Comparison of ENCODE assay signal across 32 mouse cellular contexts in the genomic region with DNA sequence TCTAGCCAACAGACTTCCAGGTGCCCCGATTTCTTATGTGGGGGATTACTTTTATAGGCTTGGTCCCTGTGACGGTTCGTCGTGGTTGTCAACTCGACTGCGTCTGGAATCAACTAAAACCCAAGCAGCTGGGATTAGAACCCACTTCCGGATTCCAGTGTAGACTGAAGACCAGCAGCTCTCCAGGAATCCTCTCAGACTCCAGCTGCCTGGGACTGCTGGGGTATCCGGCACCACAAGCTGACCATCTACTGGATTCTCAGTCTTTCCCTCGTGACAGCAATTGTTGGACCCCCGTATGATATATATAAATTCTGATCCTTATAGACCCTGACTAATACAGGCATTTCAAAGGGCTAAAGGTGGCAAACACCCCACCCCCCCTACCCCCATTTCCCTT. TPM values are rescaled to one million over a fixed set of nuclear protein-coding genes. Genes with fewer than 3 reads are reported as not detected.
"Had no signal": no experiment of that assay in that cellular context is flagged by ENCODE, and none has a peak within 500 bp of the region (broad histone marks: within the 10 kb centered on the region; RNA-seq: fewer than 3 reads in every experiment).

No protein-coding gene starts in this region.

- H3K27me3 ChIP-seq: heart, embryonic 15.5 days; hindbrain, embryonic 13.5 days; hindbrain, embryonic 15.5 days; kidney, embryonic 15.5 days; limb, embryonic 15.5 days had no signal

- H3K4me2 ChIP-seq: heart, embryonic 11.5 days; heart, embryonic 13.5 days; heart, embryonic 15.5 days; hindbrain, embryonic 13.5 days; hindbrain, embryonic 15.5 days; kidney, embryonic 15.5 days; limb, embryonic 13.5 days; limb, embryonic 15.5 days; liver, embryonic 12.5 days had no signal

- H3K9me3 ChIP-seq: heart, embryonic 13.5 days; heart, embryonic 15.5 days; hindbrain, embryonic 13.5 days; hindbrain, embryonic 15.5 days; kidney, embryonic 15.5 days; limb, embryonic 13.5 days; limb, embryonic 15.5 days; liver, embryonic 12.5 days had no signal

- H3K36me3 ChIP-seq: heart, embryonic 13.5 days; heart, embryonic 15.5 days; hindbrain, embryonic 13.5 days; hindbrain, embryonic 15.5 days; kidney, embryonic 15.5 days; limb, embryonic 13.5 days; limb, embryonic 15.5 days; liver, embryonic 12.5 days had no signal

- H3K4me1 ChIP-seq: heart, embryonic 13.5 days; heart, embryonic 15.5 days; liver, embryonic 12.5 days had no signal

- DNase-seq: gastrocnemius, postnatal 14 days; gastrocnemius, postnatal 36 days; heart, adult 18-20 months; heart, postnatal 14 days; heart, postnatal 36 days; kidney, adult 11 months; kidney, adult 2 months; kidney, adult 9 months; kidney, postnatal 14 days; kidney, postnatal 36 days; layer of hippocampus, adult 9-11 months; layer of hippocampus, postnatal 36 days had no signal

- H3K9ac ChIP-seq: heart, embryonic 13.5 days; heart, embryonic 15.5 days; hindbrain, embryonic 13.5 days; hindbrain, embryonic 15.5 days; kidney, embryonic 15.5 days; limb, embryonic 13.5 days; limb, embryonic 15.5 days; liver, embryonic 12.5 days; liver, embryonic 14.5 days had no signal

- ATAC-seq: hindbrain, postnatal 0 days; intestine, embryonic 16.5 days; liver, embryonic 12.5 days had no signal

- H3K4me3 ChIP-seq: heart, embryonic 13.5 days; heart, embryonic 15.5 days; hindbrain, embryonic 13.5 days; hindbrain, embryonic 15.5 days; kidney, embryonic 15.5 days; limb, embryonic 13.5 days; limb, embryonic 15.5 days; liver, embryonic 12.5 days had no signal

- H3K27ac ChIP-seq: heart, embryonic 13.5 days; heart, embryonic 15.5 days; hindbrain, embryonic 13.5 days; hindbrain, embryonic 15.5 days; hindbrain, postnatal 0 days; kidney, embryonic 15.5 days; kidney, postnatal 0 days; limb, embryonic 13.5 days; limb, embryonic 15.5 days; liver, embryonic 12.5 days; liver, embryonic 14.5 days had no signal

RNA-seq across cellular contexts. Expression of a gene that starts 16.7 kb away (rescaled TPM):
- total RNA-seq: gastrocnemius, adult 8-10 months; heart, adult 18-20 months; heart, postnatal 36 days; liver, adult 2 months had no signal
- polyA plus RNA-seq: kidney, adult 2 months; liver, adult 2 months had no signal

RNA-seq across cellular contexts. Expression of a gene that starts 48.4 kb away (rescaled TPM):
- total RNA-seq: gastrocnemius, adult 18-20 months; gastrocnemius, adult 8-10 months; gastrocnemius, postnatal 14 days; gastrocnemius, postnatal 36 days; heart, adult 18-20 months; heart, postnatal 14 days; heart, postnatal 36 days; hematopoietic stem cell, adult 5-6 weeks; liver, adult 2 months had no signal
- polyA plus RNA-seq: hindbrain, embryonic 11.5 days; hindbrain, embryonic 13.5 days; hindbrain, embryonic 15.5 days; intestine, embryonic 14.5 days; intestine, embryonic 16.5 days; kidney, adult 2 months; large intestine, adult 2 months; liver, adult 2 months; liver, embryonic 12.5 days; liver, embryonic 14.5 days had no signal
